Mouse (Mus musculus): Measurements from ENCODE around the gene Pik3c2b.

DNA sequence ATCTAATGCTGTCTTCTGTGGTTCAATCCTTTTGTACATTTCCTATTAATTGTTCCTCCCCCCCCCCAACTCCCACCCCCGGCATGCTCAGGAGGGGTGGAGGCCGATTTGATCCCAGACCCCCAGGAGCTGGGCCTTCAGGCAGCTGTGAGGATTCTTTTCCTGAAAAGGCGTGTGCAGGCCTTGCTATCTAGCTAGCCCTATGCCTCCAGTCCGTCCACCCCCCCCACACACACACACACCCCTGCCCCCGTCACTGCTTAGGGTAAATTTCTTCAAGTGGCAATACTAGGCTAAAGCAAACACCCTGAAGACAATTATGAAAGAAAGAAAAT is 12.5 kb upstream of the Pik3c2b start:
- TF ChIP-seq HCFC1 (IDR thresholded peaks at IDR 0.05; ENCODE audit: borderline replicate concordance, insufficient read depth, low read length) (no peak), MAFK (IDR thresholded peaks at IDR 0.05; ENCODE audit: insufficient read depth, low read depth, low read length) (no peak)
